Mouse (Mus musculus) forebrain, embryonic 11.5 days (tissue): Measurements from ENCODE around the gene Btn1a1. TPM values are rescaled to one million over a fixed set of nuclear protein-coding genes. Genes with fewer than 3 reads are reported as not detected.

Source experiments
- ATAC-seq: fragments of 200-750 bp; cut with Nextera tagmentation; replicated peaks from 2 replicates; pipeline ENCODE4 v1.8.0; 2017; ENCODE audit warnings: moderate TSS enrichment; ENCODE audit not compliant: low FRiP score
- DNase-seq: peaks from one replicate; pipeline ENCODE4 v3.0.0-alpha.2; 2017; ENCODE audit warnings: low spot score
- H3K27ac ChIP-seq: fragments of 300-500 bp; sonication (generic); 2 replicates; pipeline ENCODE4 v1.5.1; 2014; ENCODE audit warnings: low read depth, low read length
- H3K27me3 ChIP-seq: fragments of 300-500 bp; sonication (generic); 2 replicates; pipeline ENCODE4 v1.6.1; 2014; ENCODE audit warnings: mild to moderate bottlenecking, low read length, mixed read lengths; ENCODE audit not compliant: control insufficient read depth, insufficient read depth
- H3K36me3 ChIP-seq: fragments of 300-500 bp; sonication (generic); 2 replicates; pipeline ENCODE4 v1.6.1; 2014; ENCODE audit warnings: mild to moderate bottlenecking, low read length, moderate library complexity, mixed read lengths; ENCODE audit not compliant: control insufficient read depth, insufficient read depth
- H3K4me1 ChIP-seq: fragments of 300-500 bp; sonication (generic); replicated peaks from 2 replicates; pipeline ENCODE4 v1.6.1; 2014; ENCODE audit warnings: low read length, mixed read lengths; ENCODE audit not compliant: control insufficient read depth, insufficient read depth
- H3K4me2 ChIP-seq: fragments of 300-500 bp; sonication (generic); 2 replicates; pipeline ENCODE4 v1.6.1; 2014; ENCODE audit warnings: low read depth, mild to moderate bottlenecking, low read length, moderate library complexity, mixed read lengths; ENCODE audit not compliant: severe bottlenecking
- H3K4me3 ChIP-seq: fragments of 300-500 bp; sonication (generic); 2 replicates; pipeline ENCODE4 v1.5.1; 2014; ENCODE audit warnings: low read depth, low read length
- H3K9ac ChIP-seq: fragments of 300-500 bp; sonication (generic); 2 replicates; pipeline ENCODE4 v1.6.1; 2014; ENCODE audit warnings: low read length
- H3K9me3 ChIP-seq: fragments of 300-500 bp; sonication (generic); 2 replicates; pipeline ENCODE4 v1.6.1; 2016; ENCODE audit warnings: low read length, mixed read lengths; ENCODE audit not compliant: control insufficient read depth
- WGBS: fragments of 180-500 bp; shearing (Covaris S2); extraction: QIAGEN DNeasy Blood & Tissue Kit; methylation state at CpG from one replicate; pipeline ENCODE4 v1.1.7; 2014; 5-methylcytosine and 5-hydroxymethylcytosine counted together
- polyA plus RNA-seq: library from polyadenylated mRNA; unstranded; fragments of >200 nt; fragmentation: Nextera tagmentation; extraction: Ambion mirVana; gene quantifications from 2 replicates; pipeline ENCODE4 v1.2.1, GENCODE M21; 2014

The Btn1a1 gene
- polyA plus RNA-seq, 1 experiment from 2014 or later = 0.17 TPM

GRCm38 (mm10) chr13:23453362-23453862 is 12.3 kb downstream of the Btn1a1 start:
- peak; percentile 87 for ATAC-seq
- 0% methylated on average over 25 of the region's 25 CpGs for WGBS
- H3K27ac ChIP-seq = peak overlapping the region; percentile 73

GRCm38 (mm10) chr13:23450398-23450797 is 15.3 kb downstream of the Btn1a1 start:
- H3K9ac ChIP-seq = peak overlapping the region; percentile 65
- 0 out of 2 replicates have a peak, but pooled peaks have one; percentile 32 for ATAC-seq
- under 1% methylated on average over 15 of the region's 15 CpGs for WGBS
- no peaks in the 10 kb centered on the region for H3K9me3 ChIP-seq
- H3K36me3 ChIP-seq = no peaks in the 10 kb centered on the region
- no peaks in the 10 kb centered on the region for H3K4me1 ChIP-seq
- H3K4me2 ChIP-seq = peak overlapping the region; percentile 58
- H3K27me3 ChIP-seq = no peaks in the 10 kb centered on the region
- peak; percentile 94 for DNase-seq
- peak overlapping the region; percentile 59 for H3K4me3 ChIP-seq
- peak overlapping the region; percentile 39; the same call in 1 of the 2 replicates for H3K27ac ChIP-seq

More at GRCm38 (mm10) chr13:23453362-23453862, 12.3 kb downstream of the Btn1a1 start:
- Histone ChIP-seq H3K4me2 (peak overlapping the region; percentile 35), H3K4me1 (no peaks in the 10 kb centered on the region), H3K9me3 (no peaks in the 10 kb centered on the region), H3K9ac (peak overlapping the region; percentile 63), H3K27me3 (no peaks in the 10 kb centered on the region), H3K36me3 (no peaks in the 10 kb centered on the region), H3K4me3 (peak overlapping the region; percentile 59)
- DNase-seq = peak; percentile 83

- under 1% methylated on average over 24 of the region's 24 CpGs for WGBS
- peak overlapping the region; percentile 59 for H3K4me3 ChIP-seq
- H3K36me3 ChIP-seq = no peaks in the 10 kb centered on the region
- no peaks in the 10 kb centered on the region for H3K9me3 ChIP-seq
- H3K4me2 ChIP-seq = peak overlapping the region; percentile 58
- no peaks in the 10 kb centered on the region for H3K27me3 ChIP-seq
- DNase-seq (peak; percentile 87), ATAC-seq (peak; percentile 24; the same call in 1 of the 2 replicates)
- no peak overlapping the region for H3K27ac ChIP-seq
- peaks cover 1% of the 10 kb centered on the region for H3K4me1 ChIP-seq
- H3K9ac ChIP-seq = peak overlapping the region; percentile 65
These were observed 16.2 kb downstream of the Btn1a1 start for GRCm38 (mm10) chr13:23449235-23450095.

GRCm38 (mm10) chr13:23448758-23449157 is 16.9 kb downstream of the Btn1a1 start:
- Histone ChIP-seq H3K4me2 (peak overlapping the region; percentile 58; the same call in 1 of the 2 replicates), H3K27ac (no peak overlapping the region), H3K9me3 (no peaks in the 10 kb centered on the region), H3K4me1 (peaks cover 3% of the 10 kb centered on the region), H3K36me3 (no peaks in the 10 kb centered on the region), H3K9ac (no peak overlapping the region), H3K4me3 (no peak overlapping the region), H3K27me3 (no peaks in the 10 kb centered on the region)
- ATAC-seq (no peak), DNase-seq (no peak)
- WGBS = 52% methylated on average over 3 of the region's 3 CpGs

- ATAC-seq (peak; percentile 73), DNase-seq (peak; percentile 92)
- Histone ChIP-seq H3K4me3 (peak overlapping the region; percentile 64), H3K27me3 (no peaks in the 10 kb centered on the region), H3K36me3 (no peaks in the 10 kb centered on the region), H3K9ac (peak overlapping the region; percentile 55), H3K4me1 (peaks cover 3% of the 10 kb centered on the region), H3K4me2 (peak overlapping the region; percentile 55), H3K9me3 (no peaks in the 10 kb centered on the region), H3K27ac (peak overlapping the region; percentile 98)
- WGBS = under 1% methylated on average over 16 of the region's 16 CpGs
These were observed 19.2 kb downstream of the Btn1a1 start for GRCm38 (mm10) chr13:23446498-23446952.

- under 1% methylated on average over 55 of the region's 55 CpGs for WGBS
- H3K4me1 ChIP-seq = peaks cover 3% of the 10 kb centered on the region
These were observed 20.0 kb downstream of the Btn1a1 start for GRCm38 (mm10) chr13:23445561-23446320.

GRCm38 (mm10) chr13:23445156-23445555 is 20.5 kb downstream of the Btn1a1 start:
- Histone ChIP-seq H3K9ac (peak overlapping the region; percentile 92), H3K4me2 (peak overlapping the region; percentile 55), H3K36me3 (no peaks in the 10 kb centered on the region), H3K27ac (peak overlapping the region; percentile 98), H3K27me3 (no peaks in the 10 kb centered on the region), H3K4me1 (peaks cover 3% of the 10 kb centered on the region), H3K9me3 (no peaks in the 10 kb centered on the region), H3K4me3 (peak overlapping the region; percentile 64)
- no peak for DNase-seq
- 3% methylated on average over 10 of the region's 10 CpGs for WGBS
- ATAC-seq = peak; percentile 11; the same call in 1 of the 2 replicates

More at GRCm38 (mm10) chr13:23445561-23446320, 20.0 kb downstream of the Btn1a1 start:
- DNase-seq = peak; percentile 93
- peak overlapping the region; percentile 64 for H3K4me3 ChIP-seq
- H3K27ac ChIP-seq = peak overlapping the region; percentile 98
- peak overlapping the region; percentile 92 for H3K9ac ChIP-seq
- H3K9me3 ChIP-seq = no peaks in the 10 kb centered on the region
- no peaks in the 10 kb centered on the region for H3K36me3 ChIP-seq
- H3K27me3 ChIP-seq = no peaks in the 10 kb centered on the region
- H3K4me2 ChIP-seq = peak overlapping the region; percentile 55
- ATAC-seq = peak; percentile 92

GRCm38 (mm10) chr13:23444451-23444850 is 21.2 kb downstream of the Btn1a1 start:
- ATAC-seq (no peak), DNase-seq (no peak)
- Histone ChIP-seq H3K4me2 (peak overlapping the region; percentile 55; the same call in 1 of the 2 replicates), H3K4me1 (peaks cover 3% of the 10 kb centered on the region), H3K27ac (no peak overlapping the region), H3K36me3 (no peaks in the 10 kb centered on the region), H3K4me3 (no peak overlapping the region), H3K9ac (peak overlapping the region; percentile 29; the same call in 1 of the 2 replicates), H3K27me3 (no peaks in the 10 kb centered on the region), H3K9me3 (no peaks in the 10 kb centered on the region)
- WGBS = 47% methylated on average over 5 of the region's 5 CpGs
